Mouse (Mus musculus): ENCODE data around the gene Slamf1.
"Not testable (repeated sequence)": the region's sequence is repeated elsewhere in the genome, so short reads cannot be mapped to it uniquely, and the experiment has no call there.

Slamf1 gene

DNA sequence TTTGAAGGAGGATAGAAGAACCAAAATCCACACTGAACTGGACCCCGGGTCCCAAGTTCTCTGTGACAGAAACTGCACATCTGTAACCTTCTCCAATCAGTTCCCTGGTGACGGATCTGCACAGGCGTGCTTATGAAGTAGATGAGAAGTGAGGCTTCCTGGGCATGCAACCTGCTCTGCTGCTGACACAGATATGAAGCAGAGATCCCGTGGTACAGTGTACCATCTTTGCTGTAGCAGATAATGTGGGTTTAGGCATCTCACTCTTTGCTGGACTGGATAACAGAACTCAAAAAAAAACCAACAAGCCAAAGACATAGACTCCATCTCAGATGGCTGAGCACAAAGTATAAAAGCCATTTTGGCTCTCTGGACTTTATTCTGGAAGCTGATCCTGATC lies 32.7 kb downstream of the Slamf1 start:
- no peak for ATAC-seq (ENCODE audit: low TSS enrichment)

DNA sequence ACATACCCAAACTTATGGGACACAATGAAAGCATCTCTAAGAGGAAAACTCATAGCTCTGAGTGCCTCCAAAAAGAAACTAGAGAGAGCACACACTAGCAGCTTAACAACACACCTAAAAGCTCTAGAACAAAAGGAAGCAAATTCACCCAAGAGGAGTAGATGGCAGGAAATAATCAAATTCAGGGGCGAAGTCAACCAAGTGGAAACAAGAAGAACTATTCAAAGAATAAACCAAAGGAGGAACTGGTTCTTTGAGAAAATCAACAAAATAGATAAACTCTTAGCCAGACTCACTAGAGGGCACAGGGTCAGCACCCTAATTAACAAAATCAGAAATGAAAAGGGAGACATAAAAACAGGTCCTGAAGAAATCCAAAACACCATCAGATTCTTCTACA lies 44.1 kb downstream of the Slamf1 start:
- ATAC-seq (ENCODE audit: low TSS enrichment), result not testable (repeated sequence)

DNA sequence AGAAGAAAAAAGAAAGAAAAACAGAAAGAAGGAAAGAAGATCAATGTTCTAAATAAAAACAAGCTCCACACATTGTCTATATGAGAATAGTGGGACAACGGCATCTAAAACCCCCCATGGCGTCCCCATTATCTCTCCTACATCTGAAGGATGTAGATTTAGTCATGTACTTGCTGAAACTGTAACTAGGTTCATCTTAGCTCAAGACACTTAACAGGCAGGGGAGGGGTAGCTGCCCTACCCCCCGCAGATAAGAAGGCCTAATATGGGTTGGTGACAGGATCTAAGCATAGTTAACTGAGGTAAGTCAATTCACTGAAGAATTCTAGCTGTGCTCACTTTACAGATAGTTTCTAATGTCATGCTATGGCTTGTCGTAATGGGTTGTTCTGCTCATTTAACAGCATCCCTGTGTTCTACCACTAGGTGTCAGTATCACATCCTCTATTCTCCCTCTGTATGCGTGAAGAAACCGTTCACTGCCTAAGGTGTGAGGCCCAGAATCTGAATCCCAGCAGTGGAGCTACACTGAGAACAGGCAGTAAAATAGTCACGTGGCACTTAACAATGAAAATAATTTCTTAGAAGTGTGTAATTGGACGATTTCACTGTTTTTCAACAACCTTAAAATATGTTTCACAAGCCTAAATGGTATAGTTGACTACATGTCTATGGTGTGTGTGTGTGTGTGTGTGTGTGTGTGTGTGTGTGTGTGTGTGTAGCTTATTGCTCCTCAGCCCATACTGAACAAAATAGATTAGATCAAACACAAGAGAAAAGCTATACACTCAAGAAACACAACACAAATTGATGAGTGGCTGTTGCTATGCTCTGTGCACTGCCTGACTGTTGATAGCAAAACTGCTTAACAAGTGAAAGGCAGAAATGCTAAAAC lies 48.9 kb downstream of the Slamf1 start:
- ATAC-seq (ENCODE audit: low TSS enrichment), result peak; percentile 99

DNA sequence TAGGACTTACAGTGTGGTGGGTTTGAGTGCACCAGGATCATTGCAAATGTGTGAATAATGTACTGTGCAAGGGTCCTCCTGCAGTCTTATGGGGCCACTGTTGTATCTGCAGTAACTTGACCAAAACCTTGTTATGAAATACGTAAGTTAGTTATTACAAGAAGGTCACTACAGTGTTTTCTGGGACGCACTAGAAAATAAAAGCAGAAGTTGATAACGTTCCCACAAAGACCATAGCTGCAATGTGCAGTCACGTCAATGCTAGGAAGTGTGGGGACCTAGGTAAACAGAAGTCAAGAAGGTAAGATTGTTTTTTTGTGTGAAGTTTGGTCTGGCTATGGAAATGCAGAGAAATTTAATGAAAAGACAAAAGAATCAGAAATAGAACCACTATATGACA lies 50.1 kb downstream of the Slamf1 start:
- ATAC-seq (ENCODE audit: low TSS enrichment), result no peak

DNA sequence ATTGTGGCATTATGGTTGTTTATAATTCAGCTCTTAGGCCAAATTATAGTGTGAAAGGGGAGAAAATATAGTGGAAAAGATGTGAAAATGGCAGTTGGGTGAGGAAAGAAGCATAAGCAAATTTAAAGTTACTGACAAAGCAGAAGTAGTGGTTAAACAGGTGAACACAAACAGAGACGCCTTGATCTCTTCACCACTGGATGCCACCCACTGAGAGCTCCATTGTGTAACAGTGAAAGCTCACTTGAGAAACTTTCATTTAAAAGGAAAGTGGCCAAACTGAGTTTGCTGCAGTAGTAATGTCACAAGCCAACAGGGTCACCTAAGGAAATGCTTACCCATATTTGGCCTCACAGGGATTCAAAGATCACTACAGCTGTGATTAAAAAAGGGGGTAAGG lies 54.4 kb downstream of the Slamf1 start:
- ATAC-seq (ENCODE audit: low TSS enrichment), result no peak

DNA sequence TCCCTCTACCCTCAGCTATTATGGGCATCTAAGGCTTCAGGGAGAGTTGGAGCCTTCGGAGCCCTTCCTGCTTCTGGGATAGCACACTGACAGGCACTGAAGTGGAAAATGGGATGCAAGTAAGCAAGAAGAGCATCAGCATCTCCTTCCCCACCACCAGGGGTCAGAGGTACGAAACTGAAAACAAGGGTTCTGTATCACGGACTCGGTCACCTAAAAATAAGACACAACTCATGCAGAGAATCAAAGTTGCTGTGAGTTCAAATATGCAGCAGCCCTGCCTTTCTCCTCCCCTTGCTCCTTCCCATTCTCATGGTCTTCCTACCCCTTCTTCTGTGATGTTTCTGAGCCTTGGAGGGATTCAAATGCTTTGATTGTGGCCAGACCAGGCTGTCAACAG lies 58.5 kb downstream of the Slamf1 start:
- ATAC-seq (ENCODE audit: low TSS enrichment), result no peak

DNA sequence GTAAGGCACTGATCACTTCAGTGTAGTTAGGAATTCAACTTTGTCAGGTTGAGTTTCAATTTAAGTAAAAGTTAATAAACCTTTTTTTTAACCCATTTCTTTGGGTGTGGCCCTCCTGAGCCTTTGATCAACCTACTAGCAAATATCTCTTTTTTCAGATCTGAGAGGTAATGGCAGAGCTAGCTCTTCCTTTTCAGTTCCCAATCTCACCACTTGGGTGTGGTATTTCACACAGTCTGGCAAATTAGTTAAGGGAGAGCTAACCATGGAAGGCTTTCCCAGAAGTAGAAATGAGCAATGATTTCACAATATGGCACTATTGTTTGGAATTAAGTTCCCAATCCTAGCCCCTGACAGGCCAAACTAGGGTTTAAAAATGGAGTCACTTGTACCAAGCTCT lies 59.2 kb downstream of the Slamf1 start:
- ATAC-seq (ENCODE audit: low TSS enrichment), result peak; percentile 71

DNA sequence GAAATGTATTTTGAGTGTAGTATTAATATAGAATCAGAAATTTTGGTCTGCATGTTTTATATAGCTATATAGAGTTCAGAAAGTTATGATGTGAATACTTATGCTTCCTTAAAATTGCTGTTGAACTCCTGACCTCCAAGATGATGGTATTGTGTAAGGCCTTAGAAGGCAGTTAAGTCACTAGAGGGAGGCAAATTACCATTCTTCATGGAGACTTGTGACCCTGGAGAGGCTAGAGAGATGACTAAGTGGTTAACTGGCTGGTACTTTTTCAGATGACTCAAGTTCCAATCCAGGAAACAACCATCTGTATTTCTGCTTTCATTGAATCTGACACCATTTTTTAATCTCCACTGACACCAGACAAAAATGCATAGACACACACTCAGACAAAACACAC lies 60.7 kb downstream of the Slamf1 start:
- ATAC-seq (ENCODE audit: low TSS enrichment), result peak; percentile 42; the same call in 1 of the 2 replicates

DNA sequence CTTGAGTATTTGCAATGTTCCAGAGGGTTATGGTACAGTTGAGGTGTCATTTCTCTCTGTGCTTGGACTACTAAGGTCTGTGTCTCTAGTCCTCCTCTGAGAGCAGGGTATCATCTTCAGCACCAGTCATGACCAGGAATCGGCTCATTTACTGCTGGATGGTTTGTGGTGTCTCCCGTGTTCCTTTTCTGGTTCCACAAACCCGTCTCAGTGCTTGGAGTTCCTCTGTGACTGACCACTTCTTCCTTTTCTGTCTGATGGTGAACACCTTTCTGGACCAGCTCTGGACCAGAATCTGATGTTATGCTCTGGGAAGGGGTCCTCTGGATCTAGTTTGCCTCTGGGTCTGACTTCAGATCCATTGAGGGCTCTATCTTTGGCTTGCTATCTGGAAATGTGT lies 72.6 kb downstream of the Slamf1 start, which contains the start of gene Cd84:
Cd84 (plus strand) TSS at position 210 of the 400 bp plus-strand sequence.
- ATAC-seq (ENCODE audit: low TSS enrichment), result no peak

DNA sequence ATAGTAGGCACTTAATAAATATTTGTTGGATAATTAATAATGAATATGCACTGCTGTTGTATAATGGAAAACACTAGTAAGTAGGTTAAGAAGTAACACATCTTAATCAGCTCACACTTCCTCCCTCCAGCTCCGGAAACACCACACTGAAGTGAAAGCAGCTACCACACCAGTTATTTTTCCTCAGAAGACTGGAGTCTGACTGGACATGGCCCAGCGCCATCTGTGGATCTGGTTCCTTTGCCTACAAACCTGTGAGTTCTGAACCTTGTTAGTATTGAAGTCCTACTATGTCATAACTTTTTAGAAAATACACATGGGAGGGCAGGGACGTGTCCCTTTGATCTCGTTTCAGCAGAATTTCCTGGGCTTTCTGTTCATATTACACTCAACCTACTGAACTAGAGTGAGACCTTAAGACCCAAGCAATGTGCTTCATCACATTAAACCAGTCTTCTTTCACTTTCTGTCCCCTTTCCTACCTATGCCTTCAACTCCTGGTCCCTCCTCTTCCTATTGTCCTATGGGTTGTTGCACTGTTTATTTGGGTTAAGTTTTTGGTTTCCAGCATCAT lies 73.6 kb downstream of the Slamf1 start:
- ATAC-seq (ENCODE audit: low TSS enrichment), result no peak

DNA sequence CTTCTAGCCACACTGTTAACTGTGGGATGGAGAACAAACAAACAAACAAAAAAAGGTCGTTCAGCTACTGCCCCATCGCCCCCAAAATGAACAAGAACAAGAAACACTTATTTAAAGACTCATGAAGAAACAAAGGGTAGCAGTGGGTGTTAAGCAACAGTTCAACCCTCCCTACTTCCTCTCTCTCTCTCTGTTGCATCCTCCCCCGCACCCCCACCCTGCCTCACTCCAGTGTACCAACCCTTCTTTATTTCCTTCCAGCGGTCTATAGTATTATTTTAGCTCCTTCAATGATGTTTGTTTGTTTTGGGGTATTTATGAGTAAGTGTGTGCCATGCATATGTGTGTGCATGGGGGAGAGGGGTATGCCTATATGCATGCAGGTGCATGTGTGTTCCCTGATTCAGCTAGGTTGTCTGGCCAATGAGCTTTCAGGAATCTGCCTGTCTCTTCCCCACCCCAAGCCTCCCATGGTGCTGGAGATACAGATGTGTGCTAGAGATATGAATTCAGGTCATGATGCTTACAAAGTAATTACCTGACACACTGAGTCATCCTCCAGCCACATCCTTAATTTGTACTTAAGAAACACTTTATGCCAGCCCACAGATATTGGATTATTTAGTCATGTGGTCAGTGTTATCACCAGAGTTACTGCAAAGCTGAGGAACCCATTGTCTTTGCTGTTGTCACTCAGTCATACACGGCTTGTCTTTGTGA lies 78.3 kb downstream of the Slamf1 start:
- no peak for ATAC-seq (ENCODE audit: low TSS enrichment)

DNA sequence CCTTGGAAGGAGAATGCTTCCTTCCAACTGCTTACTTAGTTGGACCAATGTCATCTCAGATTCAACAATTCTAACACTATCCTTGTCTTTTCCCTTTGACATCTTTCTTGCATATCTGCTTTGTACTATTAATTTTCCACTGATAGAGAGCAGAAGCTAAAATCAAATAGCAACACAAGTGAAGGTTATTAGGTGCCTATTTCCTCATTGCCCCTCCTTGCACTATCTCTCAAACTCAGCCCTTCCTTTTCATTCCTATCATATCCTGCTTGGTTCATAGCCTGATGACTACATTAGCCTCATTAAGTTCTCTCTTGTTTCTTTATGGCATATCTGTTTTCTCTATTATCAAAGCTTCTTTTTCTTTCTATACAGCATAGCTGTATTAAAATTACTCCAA lies 81.3 kb downstream of the Slamf1 start:
- ATAC-seq (ENCODE audit: low TSS enrichment), result no peak

DNA sequence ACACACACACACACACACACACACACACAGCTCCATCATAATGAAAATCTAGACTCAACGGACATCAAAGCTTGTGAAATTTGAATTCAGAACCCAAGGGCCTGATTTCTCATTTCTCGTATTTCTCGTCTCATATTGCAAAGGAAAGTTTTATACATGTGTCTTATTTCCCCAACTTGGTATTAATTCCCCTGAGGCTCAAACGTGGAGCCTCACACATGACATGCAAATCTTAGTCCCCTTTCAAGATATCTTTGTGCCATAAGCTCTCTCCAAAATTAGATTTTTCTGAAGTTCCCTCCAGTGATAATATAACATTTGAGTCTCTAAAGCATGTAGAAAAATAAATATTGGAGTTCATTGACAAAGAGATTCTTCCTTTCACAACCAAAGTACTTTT lies 81.8 kb downstream of the Slamf1 start:
- ATAC-seq (ENCODE audit: low TSS enrichment), result no peak

DNA sequence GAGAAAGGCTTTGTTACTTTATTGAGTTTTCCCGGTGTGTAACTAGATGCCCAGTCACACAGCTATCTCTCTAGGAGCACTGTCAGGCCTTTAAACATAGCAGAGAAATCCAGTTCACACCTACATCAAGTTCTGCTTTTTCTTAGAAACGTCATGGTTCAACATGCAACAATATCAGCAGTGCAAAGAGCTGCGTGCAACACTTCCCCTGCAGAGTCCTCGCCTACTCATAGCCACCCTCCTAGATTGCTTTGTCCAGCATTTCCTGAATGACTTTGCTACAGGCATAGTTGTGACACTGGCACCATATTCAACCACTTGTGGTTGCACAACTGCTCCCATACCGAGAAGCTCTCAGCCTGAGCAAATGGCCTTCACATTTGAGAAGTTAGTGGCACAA lies 82.5 kb downstream of the Slamf1 start:
- ATAC-seq (ENCODE audit: low TSS enrichment), result peak; percentile 93
